Mouse (Mus musculus) stomach, embryonic 16.5 days (tissue): ENCODE data around the gene Phactr3. TPM values are rescaled to one million over a fixed set of nuclear protein-coding genes. Genes with fewer than 3 reads are reported as not detected.

Experiments used
- ATAC-seq: fragments of 200-750 bp; cut with Nextera tagmentation; 2 replicates; pipeline ENCODE4 v1.8.0; 2017; ENCODE audit warnings: moderate number of reproducible peaks, moderate TSS enrichment; ENCODE audit not compliant: insufficient read depth, low FRiP score
- H3K27ac ChIP-seq: fragments of 300-500 bp; sonication (generic); 2 replicates; pipeline ENCODE4 v1.5.1; 2014; ENCODE audit warnings: low read length
- H3K27me3 ChIP-seq: fragments of 300-500 bp; sonication (generic); 2 replicates; pipeline ENCODE4 v1.6.1; 2014; ENCODE audit warnings: low read length, control low read depth, mixed read lengths; ENCODE audit not compliant: control insufficient read depth, insufficient read depth
- H3K36me3 ChIP-seq: fragments of 300-500 bp; sonication (generic); 2 replicates; pipeline ENCODE4 v1.6.1; 2014; ENCODE audit warnings: low read length; ENCODE audit not compliant: control insufficient read depth, insufficient read depth
- H3K4me1 ChIP-seq: fragments of 300-500 bp; sonication (generic); 2 replicates; pipeline ENCODE4 v1.6.1; 2014; ENCODE audit warnings: low read length, control low read depth, mixed read lengths; ENCODE audit not compliant: control insufficient read depth, insufficient read depth
- H3K4me2 ChIP-seq: fragments of 300-500 bp; sonication (generic); 2 replicates; pipeline ENCODE4 v1.6.1; 2014; ENCODE audit warnings: low read depth, low read length, mixed read lengths
- H3K4me3 ChIP-seq: fragments of 300-500 bp; sonication (generic); replicated peaks from 2 replicates; pipeline ENCODE4 v1.5.1; 2014; ENCODE audit warnings: mild to moderate bottlenecking, low read length
- H3K9ac ChIP-seq: fragments of 300-500 bp; sonication (generic); 2 replicates; pipeline ENCODE4 v1.6.1; 2014; ENCODE audit warnings: low read length
- H3K9me3 ChIP-seq: fragments of 300-500 bp; sonication (generic); replicated peaks from 2 replicates; pipeline ENCODE4 v1.6.1; 2016; ENCODE audit warnings: low read length, control low read depth; ENCODE audit not compliant: control insufficient read depth
- WGBS: fragments of 180-500 bp; shearing (Covaris S2); extraction: QIAGEN DNeasy Blood & Tissue Kit; methylation state at CpG from one replicate; pipeline ENCODE4 v1.1.7; 2014; 5-methylcytosine and 5-hydroxymethylcytosine counted together
- polyA plus RNA-seq: library from polyadenylated mRNA; unstranded; fragments of >200 nt; fragmentation: Nextera tagmentation; extraction: Ambion mirVana; gene quantifications from 2 replicates; pipeline ENCODE4 v1.2.1, GENCODE M21; 2015

Phactr3 gene
- polyA plus RNA-seq, 1 experiment from 2014 or later = 3.2 TPM

GRCm38 (mm10) chr2:178316281-178316680 lies 197.5 kb downstream of the Phactr3 start:
- no peak overlapping the region for H3K4me2 ChIP-seq
- H3K4me1 ChIP-seq = no peaks in the 10 kb centered on the region
- H3K36me3 ChIP-seq = no peaks in the 10 kb centered on the region
- no peaks in the 10 kb centered on the region for H3K9me3 ChIP-seq
- H3K4me3 ChIP-seq = no peak overlapping the region
- no peaks in the 10 kb centered on the region for H3K27me3 ChIP-seq
- H3K9ac ChIP-seq = no peak overlapping the region
- ATAC-seq = no peak
- 81% methylated on average over 1 of the region's 1 CpGs for WGBS
- H3K27ac ChIP-seq = no peak overlapping the region

- no peaks in the 10 kb centered on the region for H3K4me1 ChIP-seq
- WGBS = 72% methylated on average over 7 of the region's 7 CpGs
- H3K36me3 ChIP-seq = no peaks in the 10 kb centered on the region
- H3K9ac ChIP-seq = no peak overlapping the region
- no peak overlapping the region for H3K4me2 ChIP-seq
- no peak overlapping the region for H3K27ac ChIP-seq
- no peak for ATAC-seq
- no peaks in the 10 kb centered on the region for H3K9me3 ChIP-seq
- no peak overlapping the region for H3K4me3 ChIP-seq
- no peaks in the 10 kb centered on the region for H3K27me3 ChIP-seq
These were observed 201.0 kb downstream of the Phactr3 start for GRCm38 (mm10) chr2:178319766-178320165.

- no peaks in the 10 kb centered on the region for H3K27me3 ChIP-seq
- ATAC-seq = no peak
- 80% methylated on average over 10 of the region's 10 CpGs for WGBS
- no peak overlapping the region for H3K27ac ChIP-seq
- H3K4me2 ChIP-seq = no peak overlapping the region
- no peaks in the 10 kb centered on the region for H3K9me3 ChIP-seq
- H3K9ac ChIP-seq = no peak overlapping the region
- no peaks in the 10 kb centered on the region for H3K4me1 ChIP-seq
- H3K36me3 ChIP-seq = no peaks in the 10 kb centered on the region
- no peak overlapping the region for H3K4me3 ChIP-seq
These were observed 202.5 kb downstream of the Phactr3 start for GRCm38 (mm10) chr2:178321271-178321670.

- WGBS = 88% methylated on average over 3 of the region's 3 CpGs
- H3K4me3 ChIP-seq = no peak overlapping the region
These were observed 205.6 kb downstream of the Phactr3 start for GRCm38 (mm10) chr2:178324410-178324809.

GRCm38 (mm10) chr2:178324818-178325217 lies 206.0 kb downstream of the Phactr3 start:
- Histone ChIP-seq H3K4me3 (no peak overlapping the region), H3K4me2 (no peak overlapping the region), H3K4me1 (peaks cover 7% of the 10 kb centered on the region; the same call in 1 of the 2 replicates), H3K9ac (no peak overlapping the region), H3K27me3 (no peaks in the 10 kb centered on the region), H3K27ac (no peak overlapping the region), H3K36me3 (no peaks in the 10 kb centered on the region), H3K9me3 (no peaks in the 10 kb centered on the region)
- 69% methylated on average over 4 of the region's 4 CpGs for WGBS
- no peak for ATAC-seq

More at GRCm38 (mm10) chr2:178324410-178324809, 205.6 kb downstream of the Phactr3 start:
- no peak overlapping the region for H3K4me2 ChIP-seq
- H3K9ac ChIP-seq = no peak overlapping the region
- H3K27ac ChIP-seq = no peak overlapping the region
- no peaks in the 10 kb centered on the region for H3K27me3 ChIP-seq
- no peak for ATAC-seq
- peaks cover 7% of the 10 kb centered on the region; the same call in 1 of the 2 replicates for H3K4me1 ChIP-seq
- no peaks in the 10 kb centered on the region for H3K36me3 ChIP-seq
- H3K9me3 ChIP-seq = no peaks in the 10 kb centered on the region

- ATAC-seq = no peak
- H3K4me3 ChIP-seq = no peak overlapping the region
These were observed 207.3 kb downstream of the Phactr3 start for GRCm38 (mm10) chr2:178326067-178326466.

GRCm38 (mm10) chr2:178326750-178327465 lies 208.1 kb downstream of the Phactr3 start:
- Histone ChIP-seq H3K4me2 (no peak overlapping the region), H3K4me3 (no peak overlapping the region), H3K36me3 (no peaks in the 10 kb centered on the region), H3K27me3 (no peaks in the 10 kb centered on the region), H3K9me3 (no peaks in the 10 kb centered on the region), H3K27ac (no peak overlapping the region), H3K9ac (no peak overlapping the region), H3K4me1 (peaks cover 7% of the 10 kb centered on the region; the same call in 1 of the 2 replicates)
- 17% methylated on average over 5 of the region's 5 CpGs for WGBS
- no peak for ATAC-seq

More at GRCm38 (mm10) chr2:178326067-178326466, 207.3 kb downstream of the Phactr3 start:
- no peaks in the 10 kb centered on the region for H3K9me3 ChIP-seq
- H3K27me3 ChIP-seq = no peaks in the 10 kb centered on the region
- no peak overlapping the region for H3K9ac ChIP-seq
- no peaks in the 10 kb centered on the region for H3K36me3 ChIP-seq
- H3K4me2 ChIP-seq = no peak overlapping the region
- peaks cover 7% of the 10 kb centered on the region; the same call in 1 of the 2 replicates for H3K4me1 ChIP-seq
- H3K27ac ChIP-seq = no peak overlapping the region
- WGBS = 93% methylated on average over 10 of the region's 10 CpGs

- H3K36me3 ChIP-seq = no peaks in the 10 kb centered on the region
- no peak overlapping the region for H3K4me3 ChIP-seq
- no peaks in the 10 kb centered on the region for H3K9me3 ChIP-seq
- H3K4me1 ChIP-seq = peaks cover 7% of the 10 kb centered on the region; the same call in 1 of the 2 replicates
- no peak overlapping the region for H3K4me2 ChIP-seq
- H3K9ac ChIP-seq = no peak overlapping the region
- ATAC-seq = peak; percentile 81
- 8% methylated on average over 12 of the region's 12 CpGs for WGBS
- H3K27ac ChIP-seq = no peak overlapping the region
- H3K27me3 ChIP-seq = no peaks in the 10 kb centered on the region
These were observed 208.8 kb downstream of the Phactr3 start for GRCm38 (mm10) chr2:178327466-178328040.

- Histone ChIP-seq H3K9me3 (no peaks in the 10 kb centered on the region), H3K4me1 (peaks cover 7% of the 10 kb centered on the region; the same call in 1 of the 2 replicates)
- WGBS = 71% methylated on average over 5 of the region's 5 CpGs
These were observed 210.8 kb downstream of the Phactr3 start for GRCm38 (mm10) chr2:178329551-178329950.

More at GRCm38 (mm10) chr2:178329551-178329950, 210.8 kb downstream of the Phactr3 start:
- Histone ChIP-seq H3K4me3 (no peak overlapping the region), H3K27ac (no peak overlapping the region), H3K36me3 (no peaks in the 10 kb centered on the region), H3K27me3 (no peaks in the 10 kb centered on the region), H3K4me2 (no peak overlapping the region), H3K9ac (no peak overlapping the region)
- ATAC-seq = no peak
